Mouse (Mus musculus) right cerebral cortex, postnatal 36 days (tissue): Measurements from ENCODE around the gene Klhl25.
"Not testable (repeated sequence)": the region's sequence is repeated elsewhere in the genome, so short reads cannot be mapped to it uniquely, and the experiment has no call there.

Experiments used
- DNase-seq, 2 experiments: peaks; one replicate each; pipeline ENCODE4 v3.0.0; 2022; ENCODE audit warnings: low spot score in 2 of 2, mixed read lengths in 1 of 2

Gene Klhl25

DNA sequence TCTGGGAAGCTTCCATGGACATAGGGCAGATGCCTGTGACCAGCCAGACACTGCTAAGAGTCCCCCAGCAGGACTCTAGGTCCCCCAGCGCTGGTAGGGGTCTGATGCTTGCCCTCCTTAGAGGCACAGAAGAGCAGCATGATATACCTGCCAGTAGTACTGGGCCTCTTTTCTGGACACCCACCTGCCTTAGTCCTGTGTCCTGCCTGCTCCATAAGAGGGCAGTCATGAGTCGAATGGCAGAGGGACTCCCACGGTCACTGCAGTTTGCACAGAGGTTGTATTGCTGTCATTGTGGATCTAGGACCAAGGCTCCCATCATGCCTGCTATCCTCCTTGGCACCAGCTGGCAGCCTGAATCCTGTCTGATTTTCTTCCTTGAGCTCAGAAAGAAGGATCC is 25.1 kb downstream of the Klhl25 start:
- no peak for DNase-seq

DNA sequence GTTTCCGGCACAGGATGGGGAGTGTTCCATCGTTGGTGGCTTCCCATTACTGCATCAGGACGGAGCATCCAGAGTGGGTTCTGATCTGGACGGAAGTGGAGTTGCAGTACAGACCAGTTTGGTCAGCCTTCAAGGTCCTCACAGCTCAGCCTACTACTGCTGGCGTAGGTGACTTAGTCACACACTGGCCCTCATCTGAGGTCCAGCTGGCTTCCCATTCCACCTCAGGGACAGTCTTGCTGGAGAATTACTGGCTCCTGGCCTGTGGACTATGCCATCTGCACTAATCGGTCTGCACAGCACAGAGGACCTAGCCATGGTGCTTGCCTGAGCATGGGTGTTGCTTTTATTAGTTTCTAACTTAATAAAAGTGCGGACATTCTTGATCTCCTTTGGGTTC is 25.6 kb downstream of the Klhl25 start:
- no peak for DNase-seq

DNA sequence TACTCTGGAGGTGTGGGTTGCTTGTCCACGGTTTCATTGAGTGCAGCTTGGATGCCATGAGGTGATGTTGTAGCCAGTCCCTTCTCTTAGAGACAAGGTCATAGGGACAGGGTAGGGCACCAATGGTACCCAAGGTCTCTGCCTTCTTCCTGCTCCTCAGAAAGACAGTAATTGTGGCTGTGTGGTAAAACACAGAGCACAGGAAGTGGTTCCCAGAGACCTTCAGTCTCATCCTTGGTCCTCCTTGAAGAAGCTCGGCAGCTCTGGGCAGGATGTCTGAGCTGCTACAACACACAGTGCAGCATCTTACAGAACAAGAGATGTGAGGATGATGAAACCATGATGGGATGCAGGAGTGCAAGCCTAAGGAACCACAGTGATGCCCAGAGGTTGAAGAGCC is 31.3 kb downstream of the Klhl25 start:
- DNase-seq: not testable (repeated sequence)

DNA sequence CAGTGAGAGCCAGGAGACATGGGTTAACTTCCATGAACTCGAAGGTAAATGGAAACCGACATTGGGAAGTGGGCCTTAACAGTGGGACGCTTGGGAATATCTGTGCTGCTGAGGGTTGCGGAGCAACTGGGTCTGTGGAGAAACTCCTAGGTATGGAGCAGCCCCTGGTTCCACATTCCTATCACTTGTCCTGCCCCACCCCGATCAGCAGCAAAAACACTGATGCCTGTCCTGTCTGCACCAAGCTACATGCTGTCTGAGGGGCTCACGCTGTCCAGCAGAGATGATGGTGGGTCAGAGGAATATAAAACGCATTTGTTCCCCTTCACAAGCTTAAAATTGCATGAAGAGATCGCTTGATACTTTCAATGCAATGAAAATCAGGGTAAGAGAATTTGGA is 32.1 kb downstream of the Klhl25 start:
- DNase-seq: no peak

DNA sequence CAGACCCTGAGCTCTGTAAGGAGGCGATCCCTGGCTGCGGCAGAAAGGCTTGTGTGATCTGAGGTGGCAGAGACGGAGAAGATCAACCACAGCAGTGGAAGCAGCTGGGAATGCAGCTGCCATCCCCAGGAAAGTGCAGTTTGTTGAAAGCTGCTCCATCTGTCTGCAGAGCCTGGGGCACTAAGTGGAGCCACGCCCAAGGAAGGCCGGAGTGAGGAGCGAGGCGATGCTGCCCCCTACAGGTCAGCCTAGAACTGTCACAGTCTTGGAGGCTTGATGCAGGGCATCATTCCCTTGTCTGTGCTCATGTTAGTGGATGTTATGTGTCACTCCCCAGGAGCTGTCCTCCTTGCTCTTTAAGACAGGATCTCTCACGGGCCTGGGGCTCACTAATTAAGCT is 32.5 kb downstream of the Klhl25 start:
- peak; percentile 53 to 66 for DNase-seq

DNA sequence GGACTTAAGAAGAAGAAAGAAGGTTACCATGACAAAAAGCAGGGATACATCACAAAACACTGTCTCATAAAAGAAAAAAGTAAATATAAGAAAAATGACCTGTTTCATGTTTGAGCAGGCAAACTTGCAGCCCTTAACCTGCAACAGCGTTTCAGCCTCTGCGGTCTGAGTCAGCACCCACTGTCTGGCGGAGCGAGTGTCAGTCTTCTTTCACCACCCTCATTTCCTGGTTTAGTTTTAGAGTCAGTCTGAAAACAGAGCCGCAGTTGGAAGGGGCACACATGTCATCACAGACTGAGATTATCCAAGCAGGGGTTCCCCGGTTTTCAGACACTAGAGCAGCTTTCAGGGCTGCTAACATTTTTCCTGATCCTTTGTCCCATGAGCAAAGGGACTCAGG is 33.3 kb downstream of the Klhl25 start:
- DNase-seq: no peak

DNA sequence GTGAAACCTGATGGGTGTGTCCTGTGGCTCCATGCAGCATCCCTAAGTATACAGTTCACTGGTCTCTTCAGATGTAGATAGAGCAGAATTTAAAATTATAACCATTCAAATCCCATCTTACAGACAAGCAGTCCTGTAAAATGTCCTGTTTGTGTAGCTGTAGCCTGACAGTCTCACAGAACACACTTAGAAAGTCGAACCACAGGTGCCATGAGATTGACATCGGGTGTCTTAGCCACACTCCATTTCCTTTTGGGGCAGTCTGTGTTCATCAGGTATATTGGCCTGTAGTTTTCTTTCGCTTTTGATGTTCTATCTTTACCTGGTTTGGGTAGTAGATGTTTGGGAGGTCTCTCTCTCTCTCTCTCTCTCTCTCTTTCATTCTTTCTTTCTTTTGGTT is 33.7 kb downstream of the Klhl25 start:
- no peak for DNase-seq

DNA sequence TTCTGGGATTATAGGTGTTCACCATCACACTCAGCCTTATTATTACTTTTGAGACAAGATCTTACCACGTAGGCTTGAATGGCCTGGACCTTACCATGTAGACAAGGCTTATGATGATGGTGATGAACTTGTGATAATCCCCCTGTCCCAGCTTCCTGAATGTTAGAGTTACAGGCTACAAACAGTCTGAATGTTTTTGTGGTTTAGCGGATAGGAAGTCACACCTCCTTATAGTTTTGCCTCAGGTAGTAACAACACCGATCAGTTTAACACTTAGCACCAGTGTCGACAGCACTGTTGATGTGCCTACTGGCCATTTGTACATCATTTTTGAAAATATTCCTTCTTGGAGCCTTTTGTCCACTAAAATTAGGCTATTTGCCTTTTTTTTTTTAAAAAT is 43.4 kb downstream of the Klhl25 start:
- DNase-seq: no peak

DNA sequence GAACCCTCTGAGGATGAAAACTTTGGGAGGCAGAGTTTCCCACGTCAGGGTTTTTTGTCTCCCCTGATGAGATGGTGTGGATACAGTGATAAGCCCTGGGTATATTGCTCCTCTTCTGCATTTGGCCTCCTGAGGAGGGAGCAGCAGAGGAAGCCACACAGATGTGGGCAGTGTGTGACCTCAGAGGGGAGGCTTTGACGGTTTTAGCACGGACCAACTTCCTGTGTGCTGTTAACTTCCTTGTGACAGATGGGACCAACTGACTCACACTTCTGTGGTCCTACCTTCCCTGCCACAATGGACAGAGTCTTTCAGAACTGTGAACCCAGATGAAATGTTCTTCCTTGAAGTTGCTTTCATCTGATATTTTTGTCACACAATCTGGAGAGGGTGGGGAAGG is 44.6 kb downstream of the Klhl25 start:
- no peak for DNase-seq

DNA sequence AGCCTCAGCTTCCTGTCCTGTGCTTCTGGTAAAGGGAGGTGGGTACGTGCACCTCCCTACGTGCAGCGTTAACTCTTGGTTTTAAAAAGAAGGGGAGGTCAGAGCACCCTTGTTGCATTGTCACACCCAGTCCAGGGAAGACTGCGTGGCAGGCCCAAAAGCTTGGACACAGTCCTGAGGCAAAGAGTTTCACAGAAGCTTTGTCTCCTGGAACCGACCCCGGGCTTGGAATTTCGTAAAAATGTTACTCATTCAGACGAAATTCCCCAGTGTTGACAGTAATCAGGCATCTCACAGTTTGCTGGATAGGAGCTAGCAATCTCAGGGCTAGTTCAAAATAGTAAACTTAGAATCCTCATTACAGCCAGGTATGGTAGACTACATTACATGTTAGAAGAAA is 45.6 kb downstream of the Klhl25 start:
- DNase-seq: no peak

DNA sequence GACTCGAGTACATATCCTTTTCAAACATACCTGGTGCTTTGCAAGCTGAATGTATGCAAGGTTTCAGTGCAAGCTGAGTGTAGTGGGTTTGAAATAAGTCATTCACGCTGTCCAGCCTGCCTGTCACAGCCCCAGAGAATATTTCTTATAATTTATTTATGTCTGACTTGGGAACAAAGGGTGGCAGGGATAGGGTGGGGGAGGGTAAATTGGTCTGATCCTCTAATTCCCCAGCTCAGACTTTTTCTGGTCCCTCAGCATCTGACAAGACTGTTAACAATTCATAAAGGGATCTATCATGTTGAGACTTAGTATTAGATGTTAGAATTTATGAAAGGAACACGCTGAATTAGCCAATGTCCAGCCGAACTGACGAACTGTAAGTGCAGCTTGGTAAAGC is 48.9 kb downstream of the Klhl25 start:
- no peak for DNase-seq

DNA sequence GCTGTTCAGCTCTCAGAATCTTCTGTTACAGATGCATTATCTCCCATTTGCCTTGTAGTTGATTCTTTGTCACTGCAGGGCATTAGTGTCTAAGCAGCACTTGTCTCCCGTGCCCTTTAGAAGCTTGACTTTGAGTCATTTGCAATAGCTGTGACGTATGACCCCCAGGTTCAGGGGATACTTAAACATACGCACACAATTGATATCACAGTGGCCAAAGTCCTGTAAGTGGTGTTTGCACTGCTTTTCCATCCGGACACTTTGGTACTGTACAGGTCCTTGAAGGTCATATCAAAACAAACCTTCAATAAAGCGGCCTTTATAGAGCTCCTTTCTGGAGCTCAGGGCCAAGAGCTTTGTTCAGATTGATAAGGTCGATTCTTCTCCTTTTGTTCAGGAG is 51.0 kb downstream of the Klhl25 start:
- DNase-seq: no peak

DNA sequence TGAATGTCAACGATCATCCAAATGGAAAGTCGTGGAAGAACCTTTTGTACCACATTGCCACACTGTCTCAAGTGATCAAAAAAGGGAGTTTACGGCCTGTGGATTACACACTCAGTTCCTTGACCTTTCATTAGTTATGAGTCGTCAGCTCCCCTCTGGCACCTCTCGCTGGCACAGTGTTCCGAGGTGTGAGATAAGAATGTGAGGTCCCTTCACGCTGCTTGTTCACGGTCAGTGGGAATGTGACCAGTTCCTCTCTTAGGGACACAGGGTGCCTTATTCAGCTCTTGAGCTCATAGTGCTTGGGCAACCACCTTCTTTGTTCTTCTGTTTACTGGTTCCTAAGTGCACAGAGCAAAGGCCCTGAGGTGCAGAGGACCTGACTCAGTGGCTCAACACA is 51.4 kb downstream of the Klhl25 start:
- DNase-seq: no peak

DNA sequence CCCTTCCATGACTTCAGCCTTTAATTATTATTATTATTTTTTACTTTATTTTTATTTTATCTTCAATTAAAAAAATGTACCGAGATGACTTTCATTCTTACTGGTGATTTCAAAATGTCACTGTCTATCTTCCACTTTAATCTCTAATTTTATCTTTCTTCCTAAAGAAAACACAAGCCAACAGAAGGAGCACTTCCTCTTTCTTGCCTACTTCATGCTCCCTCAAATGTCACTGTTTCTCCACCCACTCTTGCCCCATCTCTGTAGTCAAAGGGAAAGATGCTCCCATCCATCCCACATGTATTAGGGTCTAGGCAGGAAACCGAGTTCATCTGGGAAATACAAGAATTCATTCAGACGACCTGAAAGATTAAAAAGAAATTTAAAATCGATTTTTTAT is 51.8 kb downstream of the Klhl25 start:
- DNase-seq: no peak

DNA sequence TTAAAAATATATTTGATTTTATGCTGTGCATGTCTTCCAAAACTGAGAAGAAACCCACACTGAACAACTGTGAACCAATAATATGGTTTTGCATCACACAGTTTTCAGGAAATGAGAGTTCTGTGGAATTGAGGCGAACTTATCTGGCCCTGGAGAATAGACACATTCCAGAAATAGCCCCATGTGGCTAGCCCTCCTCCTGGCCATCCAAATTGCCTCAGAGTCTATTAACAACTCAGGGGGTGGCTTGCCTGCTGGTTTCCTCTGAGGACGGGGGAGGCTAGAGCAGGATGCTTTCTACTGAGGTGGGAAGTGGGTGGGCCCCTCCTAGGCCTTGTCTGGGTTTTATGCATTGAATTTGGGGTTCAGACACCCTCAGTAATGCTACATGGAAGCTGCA is 57.0 kb downstream of the Klhl25 start:
- DNase-seq: peak in 1 of 2 experiments; percentile 30

DNA sequence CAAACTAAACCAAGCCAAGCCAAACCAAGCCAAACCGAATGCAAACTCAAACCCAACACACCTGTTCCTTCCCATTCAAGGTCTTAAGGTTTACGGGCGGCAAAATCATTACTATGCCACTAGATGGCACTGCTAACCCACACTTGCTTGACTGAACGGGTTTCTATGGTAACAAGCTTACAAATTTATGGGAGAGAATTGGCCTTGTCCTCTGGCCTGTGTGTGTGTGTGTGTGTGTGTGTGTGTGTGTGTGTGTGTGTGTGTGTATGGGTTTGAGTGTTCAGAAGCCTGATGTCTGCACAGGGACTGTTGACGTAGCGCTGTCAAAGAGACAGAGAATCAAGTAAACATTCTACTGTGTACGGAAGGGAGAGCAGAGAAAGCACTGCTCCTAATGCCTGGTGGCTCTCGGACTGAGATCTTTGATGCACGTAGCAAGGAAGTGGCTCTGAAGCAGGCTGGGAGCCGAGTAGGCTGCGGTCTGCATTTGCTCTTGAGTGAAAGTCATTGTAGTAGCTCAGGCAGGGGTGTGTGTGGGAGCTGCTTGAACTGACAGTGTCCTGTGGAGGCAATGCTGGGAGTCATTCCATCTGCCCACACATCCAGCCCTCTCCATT is 62.0 kb downstream of the Klhl25 start:
- peak; percentile 26 to 36 for DNase-seq

DNA sequence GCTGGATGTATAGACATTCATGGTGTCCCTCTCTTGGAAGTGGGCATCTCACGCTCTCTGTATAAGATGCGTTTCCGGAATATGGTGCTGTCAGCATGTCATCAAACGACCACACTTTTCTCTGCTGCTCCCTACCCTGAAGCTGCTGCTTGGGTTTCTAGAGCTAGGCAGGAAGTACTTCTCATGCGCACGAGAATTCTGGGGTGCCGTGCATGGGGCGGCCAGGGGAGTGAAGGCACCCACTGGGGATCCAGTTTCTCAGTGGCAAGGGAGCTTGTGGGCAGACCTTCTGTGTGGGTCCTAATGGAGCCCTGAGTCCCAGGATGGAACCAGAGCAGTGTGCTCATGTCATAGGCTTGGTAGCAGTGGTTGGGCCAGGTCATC is 62.5 kb downstream of the Klhl25 start:
- no peak for DNase-seq

DNA sequence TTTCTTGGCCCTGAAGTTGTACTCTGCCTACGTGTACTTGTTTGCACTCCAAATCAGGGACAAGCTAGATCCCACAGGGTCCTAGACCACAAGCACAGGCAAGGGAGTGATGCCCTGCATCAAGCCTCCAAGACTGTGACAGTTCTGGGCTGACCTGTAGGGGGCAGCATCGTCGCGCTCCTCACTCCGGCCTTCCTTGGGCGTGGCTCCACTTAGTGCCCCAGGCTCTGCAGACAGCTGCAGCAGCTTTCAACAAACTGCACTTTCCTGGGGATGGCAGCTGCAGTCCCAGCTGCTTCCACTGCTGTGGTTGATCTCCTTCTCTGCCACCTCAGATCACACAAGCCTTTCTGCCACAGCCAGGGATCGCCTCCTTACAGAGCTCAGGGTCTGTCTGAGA is 65.8 kb downstream of the Klhl25 start:
- peak; percentile 52 to 59 for DNase-seq

DNA sequence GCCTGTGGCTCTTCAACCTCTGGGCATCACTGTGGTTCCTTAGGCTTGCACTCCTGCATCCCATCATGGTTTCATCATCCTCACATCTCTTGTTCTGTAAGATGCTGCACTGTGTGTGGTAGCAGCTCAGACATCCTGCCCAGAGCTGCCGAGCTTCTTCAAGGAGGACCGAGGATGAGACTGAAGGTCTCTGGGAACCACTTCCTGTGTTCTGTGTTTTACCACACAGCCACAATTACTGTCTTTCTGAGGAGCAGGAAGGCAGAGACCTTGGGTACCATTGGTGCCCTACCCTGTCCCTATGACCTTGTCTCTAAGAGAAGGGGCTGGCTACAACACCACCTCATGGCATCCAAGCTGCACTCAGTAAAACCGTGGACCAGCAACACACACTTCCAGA is 67.4 kb downstream of the Klhl25 start:
- not testable (repeated sequence) for DNase-seq

DNA sequence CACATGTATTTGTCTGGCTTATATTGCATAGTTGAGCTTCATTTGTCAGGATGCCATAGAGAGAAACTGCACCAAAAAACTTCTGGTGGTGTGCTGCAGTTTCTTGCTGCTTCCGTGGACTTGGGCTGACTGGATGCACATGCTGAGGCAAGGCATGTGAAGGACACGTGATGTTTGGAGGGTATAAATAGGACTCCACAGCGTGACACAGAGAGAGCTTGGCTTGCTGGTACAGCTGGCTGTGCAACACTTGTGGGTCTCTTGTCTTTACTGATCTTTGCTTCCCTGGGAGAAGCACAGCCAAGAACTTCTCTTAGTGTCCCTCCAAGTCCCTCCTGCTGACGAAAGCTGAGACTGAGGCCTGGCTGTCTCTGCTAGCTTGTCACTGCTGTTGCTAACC is 69.6 kb downstream of the Klhl25 start:
- DNase-seq: no peak

DNA sequence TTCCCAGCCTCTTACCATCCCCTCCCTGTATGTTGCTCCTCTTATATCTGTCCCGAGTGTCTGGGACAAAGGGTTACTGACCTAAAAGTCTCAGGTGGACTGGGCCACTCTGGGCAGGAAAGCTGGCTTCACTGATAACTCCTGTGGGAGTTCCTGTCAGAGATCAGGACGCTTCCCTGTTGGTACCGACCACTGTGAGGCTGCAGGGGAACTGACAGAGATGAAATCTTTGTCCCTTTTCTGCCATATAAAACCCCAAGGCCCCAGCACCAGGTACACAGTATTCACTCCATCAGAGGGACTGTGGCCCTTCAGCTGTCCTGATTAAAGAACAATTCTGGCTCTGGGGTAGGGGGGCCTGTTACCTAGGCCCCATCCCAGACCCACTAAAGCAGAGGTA is 71.6 kb downstream of the Klhl25 start:
- DNase-seq: not testable (repeated sequence)
